Mouse (Mus musculus) right cerebral cortex, postnatal 25 days (tissue): Measurements from ENCODE around the gene Myrip.

Source experiments
- DNase-seq: peaks from one replicate; pipeline ENCODE4 v3.0.0; 2022

The Myrip gene

GRCm38 (mm10) chr9:120339975-120340695 is 38.8 kb downstream of the Myrip start:
- DNase-seq = no peak

GRCm38 (mm10) chr9:120343123-120343790 is 41.9 kb downstream of the Myrip start:
- DNase-seq = no peak

GRCm38 (mm10) chr9:120345651-120346151 is 44.4 kb downstream of the Myrip start:
- DNase-seq = no peak

- no peak for DNase-seq
Measured at GRCm38 (mm10) chr9:120349145-120349544, 47.8 kb downstream of the Myrip start.

GRCm38 (mm10) chr9:120350346-120350745 is 49.0 kb downstream of the Myrip start:
- no peak for DNase-seq

- no peak for DNase-seq
Measured at GRCm38 (mm10) chr9:120351061-120351460, 49.7 kb downstream of the Myrip start.

GRCm38 (mm10) chr9:120351474-120351873 is 50.2 kb downstream of the Myrip start:
- DNase-seq = no peak

GRCm38 (mm10) chr9:120353036-120353435 is 51.7 kb downstream of the Myrip start:
- DNase-seq = no peak

- no peak for DNase-seq
Measured at GRCm38 (mm10) chr9:120353967-120354366, 52.7 kb downstream of the Myrip start.

- no peak for DNase-seq
Measured at GRCm38 (mm10) chr9:120354550-120355345, 53.4 kb downstream of the Myrip start.

GRCm38 (mm10) chr9:120356490-120356889 is 55.2 kb downstream of the Myrip start:
- DNase-seq = no peak

- no peak for DNase-seq
Measured at GRCm38 (mm10) chr9:120358060-120358459, 56.7 kb downstream of the Myrip start.

- DNase-seq = peak; percentile 43
Measured at GRCm38 (mm10) chr9:120360397-120361177, 59.3 kb downstream of the Myrip start.

- DNase-seq = no peak
Measured at GRCm38 (mm10) chr9:120361656-120362055, 60.3 kb downstream of the Myrip start.

GRCm38 (mm10) chr9:120362684-120363083 is 61.4 kb downstream of the Myrip start:
- no peak for DNase-seq

GRCm38 (mm10) chr9:120364653-120365283 is 63.5 kb downstream of the Myrip start:
- no peak for DNase-seq

- no peak for DNase-seq
Measured at GRCm38 (mm10) chr9:120367526-120367925, 66.2 kb downstream of the Myrip start.

GRCm38 (mm10) chr9:120371633-120372032 is 70.3 kb downstream of the Myrip start:
- DNase-seq = no peak

- no peak for DNase-seq
Measured at GRCm38 (mm10) chr9:120372347-120372746, 71.0 kb downstream of the Myrip start.

- peak; percentile 42 for DNase-seq
Measured at GRCm38 (mm10) chr9:120377726-120378125, 76.4 kb downstream of the Myrip start.

GRCm38 (mm10) chr9:120395188-120395587 is 93.9 kb downstream of the Myrip start:
- no peak for DNase-seq

- no peak for DNase-seq
Measured at GRCm38 (mm10) chr9:120396579-120397185, 95.4 kb downstream of the Myrip start.
